Mouse (Mus musculus): ENCODE results near the gene Tsc22d4.

- TF ChIP-seq POLR2A (IDR thresholded peaks at IDR 0.05; ENCODE audit: low read depth, low read length): no peak
- TF ChIP-seq CTCF (IDR thresholded peaks at IDR 0.05; ENCODE audit: extremely low read depth, insufficient read depth, insufficient read length, insufficient replicate concordance): no peak
Measured at GRCm38 (mm10) chr5:137740506-137740905, 5.0 kb upstream of the Tsc22d4 start.

All from spleen, adult 2 months (tissue).